Mouse (Mus musculus): Measurements from ENCODE around the gene Ttll5. TPM values are rescaled to one million over a fixed set of nuclear protein-coding genes. Genes with fewer than 3 reads are reported as not detected.

Ttll5 gene
- total and polyA plus RNA-seq, 2 experiments from 2014 or later = 10.4 to 15.9 TPM

- Histone ChIP-seq H3K27ac (ENCODE audit: low read depth, low read length) (no peak overlapping the region), H3K36me3 (ENCODE audit: insufficient read depth, low read length) (no peaks in the 10 kb centered on the region), H3K9ac (replicated peaks; ENCODE audit: low read length, poor library complexity, severe bottlenecking) (no peak overlapping the region), H3K9me3 (ENCODE audit: low read length) (no peaks in the 10 kb centered on the region), H3K4me1 (ENCODE audit: insufficient read depth, low read length) (no peaks in the 10 kb centered on the region), H3K4me2 (ENCODE audit: low read depth, low read length, poor library complexity, severe bottlenecking) (no peak overlapping the region), H3K27me3 (ENCODE audit: insufficient read depth, low read length) (no peaks in the 10 kb centered on the region), H3K4me3 (ENCODE audit: low read depth, low read length) (no peak overlapping the region)
- WGBS = 95% methylated on average over 5 of the region's 5 CpGs
- ATAC-seq (ENCODE audit: low FRiP score) (no peak), DNase-seq (ENCODE audit: low spot score) (no peak)
- TF ChIP-seq CTCF (IDR thresholded peaks at IDR 0.05) = no peak
These were observed 227.0 kb downstream of the Ttll5 start for GRCm38 (mm10) chr12:86051477-86051876.

- H3K4me1 ChIP-seq (ENCODE audit: insufficient read depth, low read length) = no peaks in the 10 kb centered on the region
- no peak overlapping the region for H3K9ac ChIP-seq (replicated peaks; ENCODE audit: low read length, poor library complexity, severe bottlenecking)
- H3K27me3 ChIP-seq (ENCODE audit: insufficient read depth, low read length) = no peaks in the 10 kb centered on the region
- no peak overlapping the region for H3K4me2 ChIP-seq (ENCODE audit: low read depth, low read length, poor library complexity, severe bottlenecking)
- no peak for TF ChIP-seq CTCF (IDR thresholded peaks at IDR 0.05)
- no peak overlapping the region for H3K27ac ChIP-seq (ENCODE audit: low read depth, low read length)
- ATAC-seq (ENCODE audit: low FRiP score) (no peak), DNase-seq (ENCODE audit: low spot score) (no peak)
- no peaks in the 10 kb centered on the region for H3K9me3 ChIP-seq (ENCODE audit: low read length)
- H3K4me3 ChIP-seq (ENCODE audit: low read depth, low read length) = no peak overlapping the region
- WGBS = 95% methylated on average over 2 of the region's 2 CpGs
- 0 out of 2 replicates have a peak, but pooled peaks cover 3% of the 10 kb centered on the region for H3K36me3 ChIP-seq (ENCODE audit: insufficient read depth, low read length)
These were observed 230.8 kb downstream of the Ttll5 start for GRCm38 (mm10) chr12:86055306-86055705.

- H3K27me3 ChIP-seq (ENCODE audit: insufficient read depth, low read length) = no peaks in the 10 kb centered on the region
- no peak for TF ChIP-seq CTCF (IDR thresholded peaks at IDR 0.05)
- H3K36me3 ChIP-seq (ENCODE audit: insufficient read depth, low read length) = 0 out of 2 replicates have a peak, but pooled peaks cover 3% of the 10 kb centered on the region
- H3K4me3 ChIP-seq (ENCODE audit: low read depth, low read length) = no peak overlapping the region
- no peak overlapping the region for H3K9ac ChIP-seq (replicated peaks; ENCODE audit: low read length, poor library complexity, severe bottlenecking)
- DNase-seq (ENCODE audit: low spot score) = no peak
- H3K9me3 ChIP-seq (ENCODE audit: low read length) = no peaks in the 10 kb centered on the region
- H3K27ac ChIP-seq (ENCODE audit: low read depth, low read length) = no peak overlapping the region
- whole genome bisulfite sequencing = 93% methylated on average over 8 of the region's 8 CpGs
- no peak for ATAC-seq (ENCODE audit: low FRiP score)
- H3K4me1 ChIP-seq (ENCODE audit: insufficient read depth, low read length) = no peaks in the 10 kb centered on the region
- H3K4me2 ChIP-seq (ENCODE audit: low read depth, low read length, poor library complexity, severe bottlenecking) = no peak overlapping the region
These were observed 232.5 kb downstream of the Ttll5 start for GRCm38 (mm10) chr12:86056976-86057375.

GRCm38 (mm10) chr12:86057516-86057915 is 233.1 kb downstream of the Ttll5 start:
- 0 out of 2 replicates have a peak, but pooled peaks cover 3% of the 10 kb centered on the region for H3K36me3 ChIP-seq (ENCODE audit: insufficient read depth, low read length)
- no peaks in the 10 kb centered on the region for H3K27me3 ChIP-seq (ENCODE audit: insufficient read depth, low read length)
- H3K27ac ChIP-seq (ENCODE audit: low read depth, low read length) = no peak overlapping the region
- no peak overlapping the region for H3K4me3 ChIP-seq (ENCODE audit: low read depth, low read length)
- no peak overlapping the region for H3K4me2 ChIP-seq (ENCODE audit: low read depth, low read length, poor library complexity, severe bottlenecking)
- H3K9me3 ChIP-seq (ENCODE audit: low read length) = no peaks in the 10 kb centered on the region
- no peaks in the 10 kb centered on the region for H3K4me1 ChIP-seq (ENCODE audit: insufficient read depth, low read length)
- 81% methylated on average over 8 of the region's 8 CpGs for WGBS
- DNase-seq (ENCODE audit: low spot score) = no peak
- no peak overlapping the region for H3K9ac ChIP-seq (replicated peaks; ENCODE audit: low read length, poor library complexity, severe bottlenecking)
- no peak for ATAC-seq (ENCODE audit: low FRiP score)
- no peak for TF ChIP-seq CTCF (IDR thresholded peaks at IDR 0.05)

- Histone ChIP-seq H3K36me3 (ENCODE audit: insufficient read depth, low read length) (0 out of 2 replicates have a peak, but pooled peaks cover 3% of the 10 kb centered on the region), H3K4me3 (ENCODE audit: low read depth, low read length) (no peak overlapping the region), H3K4me1 (ENCODE audit: insufficient read depth, low read length) (no peaks in the 10 kb centered on the region), H3K27ac (ENCODE audit: low read depth, low read length) (no peak overlapping the region), H3K9me3 (ENCODE audit: low read length) (no peaks in the 10 kb centered on the region), H3K27me3 (ENCODE audit: insufficient read depth, low read length) (no peaks in the 10 kb centered on the region), H3K4me2 (ENCODE audit: low read depth, low read length, poor library complexity, severe bottlenecking) (no peak overlapping the region), H3K9ac (replicated peaks; ENCODE audit: low read length, poor library complexity, severe bottlenecking) (no peak overlapping the region)
- no peak for ATAC-seq (ENCODE audit: low FRiP score)
- no peak for DNase-seq (ENCODE audit: low spot score)
- WGBS = 85% methylated on average over 6 of the region's 6 CpGs
- TF ChIP-seq CTCF (IDR thresholded peaks at IDR 0.05) = no peak
These were observed 234.9 kb downstream of the Ttll5 start for GRCm38 (mm10) chr12:86059341-86059740.

- Histone ChIP-seq H3K9me3 (ENCODE audit: low read length) (no peaks in the 10 kb centered on the region), H3K4me3 (ENCODE audit: low read depth, low read length) (no peak overlapping the region), H3K4me2 (ENCODE audit: low read depth, low read length, poor library complexity, severe bottlenecking) (no peak overlapping the region), H3K27ac (ENCODE audit: low read depth, low read length) (no peak overlapping the region), H3K4me1 (ENCODE audit: insufficient read depth, low read length) (no peaks in the 10 kb centered on the region), H3K27me3 (ENCODE audit: insufficient read depth, low read length) (no peaks in the 10 kb centered on the region), H3K9ac (replicated peaks; ENCODE audit: low read length, poor library complexity, severe bottlenecking) (no peak overlapping the region), H3K36me3 (ENCODE audit: insufficient read depth, low read length) (no peaks in the 10 kb centered on the region)
- TF ChIP-seq CTCF (IDR thresholded peaks at IDR 0.05) = no peak
- ATAC-seq (ENCODE audit: low FRiP score) (no peak), DNase-seq (ENCODE audit: low spot score) (no peak)
These were observed 240.3 kb downstream of the Ttll5 start for GRCm38 (mm10) chr12:86064796-86065195.

Measured in midbrain, postnatal 0 days (tissue).